Mouse (Mus musculus): ENCODE measurements around the gene Ezr.

GRCm38 (mm10) chr17:6744366-6744765, 38.2 kb downstream of the Ezr start:
- TF ChIP-seq CTCF (IDR thresholded peaks at IDR 0.05; ENCODE audit: insufficient read depth, low read length) (no peak), POLR2A (IDR thresholded peaks at IDR 0.05; ENCODE audit: borderline replicate concordance, extremely low read depth, low read depth, low read length) (no peak)

Data from lung, adult 2 months (tissue).